Mouse (Mus musculus): ENCODE measurements around the gene Tgoln1. TPM values are rescaled to one million over a fixed set of nuclear protein-coding genes. Genes with fewer than 3 reads are reported as not detected.
A peak's percentile ranks its signal among the peaks of the same experiment; 100 is the strongest.

Tgoln1 gene
- polyA plus RNA-seq, 1 experiment from 2014 or later: 25.6 TPM

DNA sequence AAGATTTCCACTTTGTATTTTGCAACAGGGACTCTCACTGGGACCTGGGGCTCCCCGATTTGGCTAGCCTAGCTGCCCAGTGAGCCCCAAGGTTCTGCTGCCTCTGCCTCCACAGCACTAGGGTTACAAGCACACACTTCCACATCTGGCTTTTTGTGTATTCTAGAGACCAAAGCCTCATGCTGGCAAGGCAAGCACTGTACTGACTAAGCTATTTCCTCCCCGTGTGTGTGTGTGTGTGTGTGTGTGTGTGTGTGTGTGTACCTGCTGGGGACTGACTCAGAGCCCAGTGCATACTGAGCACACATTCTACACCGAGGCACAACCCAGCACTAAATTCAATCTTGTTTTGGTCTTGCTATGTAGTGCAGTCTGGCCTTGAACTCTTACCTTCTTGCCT lies 30.1 kb downstream of the Tgoln1 start:
- no peak overlapping the region for H3K4me3 ChIP-seq
- peaks cover 22% of the 10 kb centered on the region for H3K36me3 ChIP-seq
- no peaks in the 10 kb centered on the region for H3K27me3 ChIP-seq
- H3K27ac ChIP-seq: no peak overlapping the region
- no peaks in the 10 kb centered on the region for H3K9me3 ChIP-seq
- H3K9ac ChIP-seq: no peak overlapping the region
- 76% methylated on average over 3 of the region's 3 CpGs for WGBS
- no peak overlapping the region for H3K4me2 ChIP-seq
- H3K4me1 ChIP-seq: no peaks in the 10 kb centered on the region
- ATAC-seq (ENCODE audit: insufficient number of reproducible peaks, low FRiP score, low TSS enrichment, low read depth): no peak

GRCm38 (mm10) chr6:72584154-72584553 lies 32.6 kb downstream of the Tgoln1 start:
- Histone ChIP-seq H3K27ac (no peak overlapping the region), H3K4me1 (no peaks in the 10 kb centered on the region), H3K4me3 (no peak overlapping the region), H3K36me3 (peaks cover 33% of the 10 kb centered on the region), H3K4me2 (no peak overlapping the region), H3K27me3 (no peaks in the 10 kb centered on the region), H3K9ac (no peak overlapping the region), H3K9me3 (no peaks in the 10 kb centered on the region)
- no peak for ATAC-seq (ENCODE audit: insufficient number of reproducible peaks, low FRiP score, low TSS enrichment, low read depth)
- 84% methylated on average over 11 of the region's 11 CpGs for WGBS

GRCm38 (mm10) chr6:72583211-72583839 lies 33.5 kb downstream of the Tgoln1 start:
- Histone ChIP-seq H3K4me1 (no peaks in the 10 kb centered on the region), H3K27me3 (no peaks in the 10 kb centered on the region), H3K9ac (no peak overlapping the region), H3K27ac (no peak overlapping the region), H3K4me2 (no peak overlapping the region), H3K4me3 (no peak overlapping the region), H3K36me3 (peaks cover 41% of the 10 kb centered on the region), H3K9me3 (no peaks in the 10 kb centered on the region)
- no peak for ATAC-seq (ENCODE audit: insufficient number of reproducible peaks, low FRiP score, low TSS enrichment, low read depth)
- 86% methylated on average over 4 of the region's 4 CpGs for WGBS

- Histone ChIP-seq H3K27ac (no peak overlapping the region), H3K36me3 (peaks cover 41% of the 10 kb centered on the region), H3K9me3 (no peaks in the 10 kb centered on the region), H3K9ac (no peak overlapping the region), H3K4me2 (no peak overlapping the region), H3K4me1 (no peaks in the 10 kb centered on the region), H3K4me3 (no peak overlapping the region), H3K27me3 (no peaks in the 10 kb centered on the region)
- ATAC-seq (ENCODE audit: insufficient number of reproducible peaks, low FRiP score, low TSS enrichment, low read depth): no peak
- WGBS: 67% methylated on average over 11 of the region's 11 CpGs
These were observed 35.0 kb downstream of the Tgoln1 start for GRCm38 (mm10) chr6:72581625-72582382.

GRCm38 (mm10) chr6:72576041-72576440 lies 40.8 kb downstream of the Tgoln1 start:
- ATAC-seq (ENCODE audit: insufficient number of reproducible peaks, low FRiP score, low TSS enrichment, low read depth): no peak
- WGBS: 86% methylated on average over 3 of the region's 3 CpGs
- no peaks in the 10 kb centered on the region for H3K9me3 ChIP-seq
- no peak overlapping the region for H3K4me2 ChIP-seq
- H3K9ac ChIP-seq: no peak overlapping the region
- H3K36me3 ChIP-seq: peaks cover 53% of the 10 kb centered on the region
- H3K4me1 ChIP-seq: no peaks in the 10 kb centered on the region
- no peak overlapping the region for H3K27ac ChIP-seq
- no peak overlapping the region for H3K4me3 ChIP-seq
- H3K27me3 ChIP-seq: no peaks in the 10 kb centered on the region

- Histone ChIP-seq H3K4me1 (no peaks in the 10 kb centered on the region), H3K9ac (no peak overlapping the region), H3K27ac (no peak overlapping the region), H3K4me3 (no peak overlapping the region), H3K27me3 (no peaks in the 10 kb centered on the region), H3K36me3 (peaks cover 35% of the 10 kb centered on the region), H3K9me3 (no peaks in the 10 kb centered on the region), H3K4me2 (no peak overlapping the region)
- 48% methylated on average over 3 of the region's 3 CpGs for WGBS
- no peak for ATAC-seq (ENCODE audit: insufficient number of reproducible peaks, low FRiP score, low TSS enrichment, low read depth)
These were observed 45.0 kb downstream of the Tgoln1 start for GRCm38 (mm10) chr6:72571826-72572225.

DNA sequence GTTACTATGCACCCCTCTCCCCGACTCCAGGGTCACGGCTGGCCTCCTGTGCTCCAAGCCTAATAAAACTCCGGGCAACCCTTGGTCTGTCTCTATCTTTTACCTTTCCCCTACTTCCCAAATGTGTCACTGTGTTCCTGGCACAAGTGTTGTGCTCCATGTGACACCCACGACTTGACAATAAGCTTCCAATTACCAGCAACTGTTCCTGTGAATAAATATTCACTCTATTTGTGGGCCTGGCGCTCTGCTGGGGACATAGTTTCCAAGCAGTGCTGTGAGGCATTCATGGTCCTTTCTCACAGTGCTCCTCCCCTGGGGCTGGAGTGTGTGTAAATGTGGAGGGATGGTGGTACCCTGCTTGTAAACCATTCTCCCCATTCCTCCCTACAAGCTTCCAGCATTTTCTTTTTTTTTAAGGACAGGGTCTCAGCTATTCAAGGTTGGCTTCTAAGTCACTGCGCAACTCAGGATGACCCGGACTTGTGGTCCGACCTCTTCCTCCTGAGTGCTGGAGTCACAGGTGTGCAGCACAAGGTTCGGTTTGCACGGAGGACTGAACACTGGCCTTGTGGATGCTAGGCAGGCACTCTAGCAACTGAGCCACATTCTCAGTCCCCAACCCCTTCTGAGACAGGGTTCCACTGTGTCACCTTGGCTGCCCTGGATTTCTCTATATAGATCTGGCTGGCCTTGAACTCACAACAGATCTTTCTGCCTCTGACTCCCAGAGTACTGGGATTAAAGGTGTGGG lies 46.0 kb downstream of the Tgoln1 start:
- WGBS: 77% methylated on average over 10 of the region's 10 CpGs
- H3K36me3 ChIP-seq: peaks cover 32% of the 10 kb centered on the region
- H3K27me3 ChIP-seq: no peaks in the 10 kb centered on the region
- H3K4me3 ChIP-seq: no peak overlapping the region
- no peak overlapping the region for H3K27ac ChIP-seq
- H3K4me1 ChIP-seq: peaks cover 5% of the 10 kb centered on the region; the same call in 1 of the 2 replicates
- no peak for ATAC-seq (ENCODE audit: insufficient number of reproducible peaks, low FRiP score, low TSS enrichment, low read depth)
- H3K4me2 ChIP-seq: no peak overlapping the region
- no peak overlapping the region for H3K9ac ChIP-seq
- H3K9me3 ChIP-seq: no peaks in the 10 kb centered on the region

GRCm38 (mm10) chr6:72568736-72569135 lies 48.1 kb downstream of the Tgoln1 start:
- H3K36me3 ChIP-seq: peaks cover 21% of the 10 kb centered on the region
- H3K9me3 ChIP-seq: no peaks in the 10 kb centered on the region
- 93% methylated on average over 10 of the region's 10 CpGs for WGBS
- H3K27ac ChIP-seq: no peak overlapping the region
- H3K4me1 ChIP-seq: peaks cover 9% of the 10 kb centered on the region; the same call in 1 of the 2 replicates
- ATAC-seq (ENCODE audit: insufficient number of reproducible peaks, low FRiP score, low TSS enrichment, low read depth): no peak
- no peak overlapping the region for H3K4me3 ChIP-seq
- H3K4me2 ChIP-seq: no peak overlapping the region
- H3K9ac ChIP-seq: no peak overlapping the region
- H3K27me3 ChIP-seq: no peaks in the 10 kb centered on the region

GRCm38 (mm10) chr6:72567508-72567907 lies 49.3 kb downstream of the Tgoln1 start:
- Histone ChIP-seq H3K4me3 (no peak overlapping the region), H3K4me2 (no peak overlapping the region), H3K27me3 (no peaks in the 10 kb centered on the region), H3K9ac (no peak overlapping the region), H3K4me1 (peaks cover 17% of the 10 kb centered on the region), H3K36me3 (peaks cover 11% of the 10 kb centered on the region; the same call in 1 of the 2 replicates), H3K27ac (no peak overlapping the region), H3K9me3 (no peaks in the 10 kb centered on the region)
- WGBS: 82% methylated on average over 5 of the region's 5 CpGs
- ATAC-seq (ENCODE audit: insufficient number of reproducible peaks, low FRiP score, low TSS enrichment, low read depth): no peak

- no peak overlapping the region for H3K9ac ChIP-seq
- H3K27me3 ChIP-seq: no peaks in the 10 kb centered on the region
- peak; percentile 59 for ATAC-seq (ENCODE audit: insufficient number of reproducible peaks, low FRiP score, low TSS enrichment, low read depth)
- peaks cover 11% of the 10 kb centered on the region; the same call in 1 of the 2 replicates for H3K36me3 ChIP-seq
- no peak overlapping the region for H3K4me2 ChIP-seq
- 3% methylated on average over 4 of the region's 4 CpGs for WGBS
- no peak overlapping the region for H3K4me3 ChIP-seq
- H3K9me3 ChIP-seq: no peaks in the 10 kb centered on the region
- H3K27ac ChIP-seq: no peak overlapping the region
- H3K4me1 ChIP-seq: peaks cover 19% of the 10 kb centered on the region
These were observed 50.8 kb downstream of the Tgoln1 start for GRCm38 (mm10) chr6:72566044-72566443.

DNA sequence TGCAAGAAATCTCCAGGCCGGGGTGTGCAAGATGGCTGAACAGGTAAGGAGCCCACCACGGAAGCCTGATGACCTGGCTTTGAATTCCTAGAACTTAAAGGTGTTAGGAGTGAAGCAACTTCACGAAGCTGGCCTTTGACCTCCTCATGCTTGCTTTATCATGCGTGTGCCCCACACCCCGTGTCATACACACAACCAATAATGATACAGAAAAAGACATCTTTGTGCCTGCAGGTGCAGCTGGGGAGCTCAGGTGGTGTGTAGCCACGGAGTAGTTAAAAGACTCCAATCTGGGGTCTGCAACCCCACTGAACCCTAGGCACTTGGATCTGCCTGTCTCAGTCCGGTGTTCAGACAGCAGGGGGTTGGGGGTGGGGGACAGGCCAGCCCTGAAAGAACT lies 51.3 kb downstream of the Tgoln1 start:
- Histone ChIP-seq H3K27ac (no peak overlapping the region), H3K4me3 (no peak overlapping the region), H3K27me3 (no peaks in the 10 kb centered on the region), H3K9ac (no peak overlapping the region), H3K4me1 (peaks cover 19% of the 10 kb centered on the region), H3K4me2 (no peak overlapping the region), H3K9me3 (no peaks in the 10 kb centered on the region), H3K36me3 (peaks cover 11% of the 10 kb centered on the region; the same call in 1 of the 2 replicates)
- WGBS: 75% methylated on average over 7 of the region's 7 CpGs
- no peak for ATAC-seq (ENCODE audit: insufficient number of reproducible peaks, low FRiP score, low TSS enrichment, low read depth)

DNA sequence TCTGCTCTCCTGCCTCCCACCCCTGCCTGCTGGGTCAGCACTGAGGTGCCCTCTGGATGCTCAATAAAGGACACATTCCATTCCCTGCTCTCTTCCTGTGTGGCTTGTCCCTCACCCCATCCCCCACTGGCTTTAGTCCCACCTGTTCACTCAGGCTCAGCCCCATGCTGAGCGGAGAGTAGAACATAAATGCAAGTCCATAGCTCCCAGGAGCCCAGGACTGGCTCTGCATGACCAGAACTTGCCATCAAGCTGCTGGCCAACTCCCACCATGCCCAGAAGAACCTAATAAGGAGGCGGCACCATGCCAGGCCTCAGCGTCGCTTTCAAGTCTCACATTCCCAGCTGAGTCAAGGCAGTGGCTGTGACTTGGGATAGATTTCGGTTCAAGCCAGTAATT lies 53.9 kb downstream of the Tgoln1 start:
- no peak overlapping the region for H3K4me2 ChIP-seq
- no peak overlapping the region for H3K4me3 ChIP-seq
- peaks cover 19% of the 10 kb centered on the region for H3K4me1 ChIP-seq
- H3K27me3 ChIP-seq: no peaks in the 10 kb centered on the region
- no peak overlapping the region for H3K9ac ChIP-seq
- H3K27ac ChIP-seq: peak overlapping the region; percentile 18
- ATAC-seq (ENCODE audit: insufficient number of reproducible peaks, low FRiP score, low TSS enrichment, low read depth): no peak
- 41% methylated on average over 5 of the region's 5 CpGs for WGBS
- no peaks in the 10 kb centered on the region for H3K36me3 ChIP-seq
- H3K9me3 ChIP-seq: no peaks in the 10 kb centered on the region

Measured in limb, embryonic 15.5 days (tissue).